Mouse (Mus musculus) liver, postnatal 0 days (tissue): ENCODE measurements around the gene Armc5.

Experiments used
- CTCF ChIP-seq: sonication (generic); IDR thresholded peaks from 2 replicates; pipeline ENCODE4 v1.5.1; 2016; ENCODE audit warnings: antibody characterized with exemption, low read depth
- EP300 ChIP-seq: IDR thresholded peaks from 2 replicates; pipeline ENCODE4 v1.6.1; 2016; ENCODE audit warnings: antibody characterized with exemption, low read depth, mild to moderate bottlenecking

DNA sequence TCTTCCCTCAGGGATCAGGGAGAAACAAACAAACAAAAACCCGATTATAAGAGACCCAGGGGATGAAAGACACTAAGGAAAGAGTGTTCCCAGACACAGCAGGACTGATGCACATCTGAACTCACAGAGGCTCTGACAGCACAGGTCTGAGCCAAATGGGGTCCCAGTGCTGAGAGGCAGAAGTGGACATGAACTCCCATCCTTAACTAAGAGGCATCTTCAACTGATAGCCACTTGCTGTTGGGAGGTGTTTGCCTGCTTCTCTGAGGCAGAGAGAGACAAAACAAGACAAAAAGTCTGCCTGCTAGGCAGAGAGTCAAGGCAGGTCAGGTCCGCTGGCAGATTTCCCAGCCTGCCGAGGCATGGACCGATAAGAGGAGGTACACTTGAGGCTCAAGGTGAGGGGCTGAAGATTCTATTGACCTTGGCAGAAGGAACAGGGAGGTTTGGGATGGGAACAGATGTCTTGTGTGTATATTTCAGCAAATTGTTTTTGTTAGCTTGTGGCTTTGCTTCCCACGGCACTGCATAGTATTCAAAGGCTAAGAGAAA lies 19.7 kb downstream of the Armc5 start:
- TF ChIP-seq CTCF (no peak), EP300 (no peak)
